Mouse (Mus musculus) erythroblast, adult 5-6 weeks (primary cell): ENCODE results near the gene Gm20388. TPM values are rescaled to one million over a fixed set of nuclear protein-coding genes. Genes with fewer than 3 reads are reported as not detected.

Source experiments
- ATAC-seq: replicated peaks from 2 replicates; pipeline ENCODE4 v1.8.0; 2016; ENCODE audit warnings: moderate number of reproducible peaks, mild to moderate bottlenecking, moderate TSS enrichment, inconsistent platforms; ENCODE audit not compliant: poor library complexity, low FRiP score, severe bottlenecking
- total RNA-seq, 2 experiments: library from RNA; stranded (forward) in 1 of 2; stranded (reverse) in 1 of 2; fragments of 150-400 nt in 1 of 2; fragments of 200-764, 138-1000 nt in 1 of 2; gene quantifications; 2 replicates each; pipeline versions ENCODE4 v1.2.3 to v1.2.4; 2015 to 2017; ENCODE audit warnings: low replicate concordance in 2 of 2

Gene Gm20388
- total RNA-seq, 2 experiments from 2014 or later: 2.9 to 7.8 TPM

DNA sequence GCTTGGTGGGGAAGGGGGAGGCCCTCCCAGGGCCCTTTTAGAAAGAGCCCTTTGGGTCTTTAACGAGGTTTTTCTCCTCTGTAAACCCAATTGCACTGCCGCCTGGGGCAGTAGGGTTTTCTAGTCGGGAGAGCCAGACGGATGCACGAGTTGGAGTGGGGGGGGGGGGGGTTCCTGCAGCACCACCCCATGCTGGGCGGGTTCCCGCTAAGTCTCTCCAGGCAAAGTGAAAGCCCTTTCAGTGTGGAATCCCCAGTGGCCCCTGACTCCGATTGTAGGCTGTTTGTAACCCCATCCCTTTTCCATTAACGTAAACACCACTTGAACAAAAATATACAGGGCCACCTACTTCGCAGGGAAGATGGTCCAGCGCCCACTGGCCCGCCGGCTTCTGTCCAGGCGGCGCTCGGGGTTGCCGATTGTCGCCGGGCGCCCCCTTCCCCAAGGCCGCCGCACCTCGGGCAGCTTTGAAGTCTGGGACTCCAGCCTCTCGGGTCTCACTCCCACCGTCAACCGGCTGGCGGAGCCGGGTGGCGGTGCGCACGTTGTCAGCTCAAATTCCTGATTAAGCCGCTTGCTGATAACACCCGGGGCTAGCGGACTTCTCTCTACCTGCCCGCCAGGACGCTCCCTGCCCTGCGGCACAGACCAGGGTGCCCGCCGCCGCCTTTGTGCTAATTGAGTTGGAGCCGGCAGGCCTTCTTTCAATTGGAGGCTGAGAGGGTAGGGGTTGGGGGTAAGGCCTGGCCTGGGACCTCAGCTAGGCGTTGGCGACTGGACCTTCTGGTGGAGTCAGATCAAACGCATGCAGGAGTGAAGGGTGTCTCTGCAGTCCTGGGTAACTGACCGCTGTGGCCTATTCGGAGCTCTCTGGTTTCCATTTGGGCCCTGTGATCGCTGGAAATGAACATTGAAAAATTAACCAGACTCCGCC, 1162.8 kb downstream of the Gm20388 start:
- ATAC-seq: no peak

GRCm38 (mm10) chr8:121074108-121074847, 1163.6 kb downstream of the Gm20388 start:
- ATAC-seq: no peak

DNA sequence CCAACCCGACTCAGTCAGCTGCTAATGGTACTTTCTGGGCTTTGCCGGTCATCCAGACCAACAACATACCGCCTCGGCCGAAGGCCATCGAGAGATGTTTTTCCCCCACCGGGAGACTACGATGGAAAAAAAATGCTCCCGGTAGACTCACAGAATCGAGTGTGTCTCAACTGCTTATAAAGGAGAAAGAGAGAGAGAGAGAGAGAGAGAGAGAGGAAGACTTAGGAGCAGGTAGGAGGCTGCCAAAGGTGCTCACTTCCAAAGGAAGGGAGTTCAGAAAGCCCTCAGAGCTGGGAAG, 1164.2 kb downstream of the Gm20388 start:
- ATAC-seq: no peak

GRCm38 (mm10) chr8:121075936-121076335, 1165.3 kb downstream of the Gm20388 start:
- no peak for ATAC-seq

- ATAC-seq: no peak
Observed at GRCm38 (mm10) chr8:121076555-121076954, 1165.9 kb downstream of the Gm20388 start.

DNA sequence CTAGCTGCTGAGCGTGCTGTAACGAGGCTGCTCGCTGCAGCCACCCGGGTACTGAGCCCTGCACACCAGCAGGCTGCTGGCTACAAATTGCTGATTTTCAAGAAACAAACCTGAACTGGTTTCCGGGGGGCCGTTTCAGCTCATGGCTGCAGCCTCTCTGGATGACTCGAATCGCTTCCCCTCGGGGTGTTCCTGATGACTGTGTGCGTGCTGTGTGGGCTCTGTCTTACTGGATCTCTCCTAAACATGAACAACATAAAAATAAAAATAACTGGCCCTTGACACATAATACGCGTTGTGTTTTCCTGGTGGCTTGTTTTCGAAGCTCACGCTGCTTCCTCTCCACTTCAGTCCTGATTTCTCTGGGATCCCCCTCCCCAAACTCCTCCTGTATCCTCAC, 1168.1 kb downstream of the Gm20388 start:
- no peak for ATAC-seq

GRCm38 (mm10) chr8:121079201-121079600, 1168.6 kb downstream of the Gm20388 start:
- ATAC-seq: no peak

GRCm38 (mm10) chr8:121079944-121080343, 1169.3 kb downstream of the Gm20388 start:
- ATAC-seq: no peak

DNA sequence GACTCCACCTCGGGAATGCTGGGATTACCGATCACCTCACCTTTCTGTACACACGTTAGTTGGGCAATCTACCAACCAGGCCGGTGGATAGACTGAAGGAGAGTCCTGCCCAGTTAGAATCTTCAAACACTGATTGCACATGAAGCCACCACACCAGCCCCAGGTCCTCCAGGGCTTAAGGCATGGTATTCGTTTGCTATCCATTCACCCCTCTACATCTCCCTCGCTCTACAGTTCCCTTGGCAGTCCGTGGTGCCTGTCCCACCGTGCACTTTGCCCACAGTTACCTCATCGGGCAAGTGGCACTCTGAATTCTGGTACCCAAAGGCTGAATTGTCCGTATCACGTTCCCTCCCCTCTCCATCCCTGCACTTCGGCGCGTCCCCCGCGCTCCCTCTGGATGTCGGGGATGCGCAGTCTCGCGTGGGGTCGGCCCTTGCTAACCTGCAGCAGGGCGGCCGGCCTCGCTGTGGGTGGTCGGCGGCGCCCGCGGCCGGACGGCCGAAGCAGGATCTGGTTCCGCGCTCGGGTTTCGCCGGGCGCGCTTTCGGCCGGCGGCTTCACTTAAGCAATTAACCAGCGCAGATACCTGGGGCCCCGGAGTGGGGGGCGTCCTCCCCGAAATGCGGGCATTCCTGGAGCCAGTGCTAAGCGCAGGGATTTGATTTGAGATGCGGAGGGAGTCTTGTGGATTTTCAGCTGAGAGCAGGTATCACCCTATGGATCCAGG, 1169.9 kb downstream of the Gm20388 start:
- no peak for ATAC-seq

- no peak for ATAC-seq
Observed at GRCm38 (mm10) chr8:121081398-121081797, 1170.8 kb downstream of the Gm20388 start.

DNA sequence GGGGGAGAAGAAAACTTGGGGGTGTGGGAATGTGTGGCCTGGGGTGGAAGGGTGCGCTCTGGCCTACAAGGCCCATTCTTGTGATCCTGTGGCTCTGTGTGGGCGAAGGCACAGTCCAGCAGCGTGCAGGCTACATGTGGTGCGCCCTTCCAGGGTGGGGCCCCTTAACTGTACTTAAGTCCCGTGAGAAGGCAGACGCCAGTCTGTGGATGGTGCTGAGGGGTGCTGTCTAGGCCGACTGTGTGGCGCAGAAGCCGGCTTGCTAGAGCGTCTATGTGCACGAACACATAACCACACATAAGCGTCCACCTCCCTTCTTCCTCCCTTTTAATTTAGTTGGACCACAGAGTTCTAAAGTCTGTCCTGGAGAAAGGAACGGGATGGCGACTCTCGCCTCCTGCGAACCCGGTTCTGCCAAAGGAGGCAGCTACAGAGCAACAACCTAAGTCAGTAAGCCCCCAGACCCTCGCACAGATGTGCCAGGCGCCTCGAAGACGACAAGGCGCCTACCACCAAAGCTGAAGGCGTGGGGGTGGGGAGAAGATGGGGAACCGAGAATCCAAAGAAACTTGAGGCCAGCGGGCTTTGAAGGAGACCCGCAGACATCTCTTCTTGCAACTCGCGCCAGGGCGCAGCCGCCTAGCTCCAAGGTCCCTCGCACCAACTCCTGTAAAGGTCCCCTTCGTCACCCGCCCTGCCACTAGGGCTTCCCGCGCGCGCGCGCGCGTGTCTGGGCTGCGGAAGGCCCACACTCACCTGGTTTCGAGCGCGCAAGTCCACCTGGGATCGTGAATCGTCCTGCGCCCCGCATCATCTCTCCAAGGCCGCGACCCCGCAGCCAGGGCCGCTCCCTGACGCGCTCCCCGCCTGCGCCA, 1171.8 kb downstream of the Gm20388 start:
- ATAC-seq: no peak

DNA sequence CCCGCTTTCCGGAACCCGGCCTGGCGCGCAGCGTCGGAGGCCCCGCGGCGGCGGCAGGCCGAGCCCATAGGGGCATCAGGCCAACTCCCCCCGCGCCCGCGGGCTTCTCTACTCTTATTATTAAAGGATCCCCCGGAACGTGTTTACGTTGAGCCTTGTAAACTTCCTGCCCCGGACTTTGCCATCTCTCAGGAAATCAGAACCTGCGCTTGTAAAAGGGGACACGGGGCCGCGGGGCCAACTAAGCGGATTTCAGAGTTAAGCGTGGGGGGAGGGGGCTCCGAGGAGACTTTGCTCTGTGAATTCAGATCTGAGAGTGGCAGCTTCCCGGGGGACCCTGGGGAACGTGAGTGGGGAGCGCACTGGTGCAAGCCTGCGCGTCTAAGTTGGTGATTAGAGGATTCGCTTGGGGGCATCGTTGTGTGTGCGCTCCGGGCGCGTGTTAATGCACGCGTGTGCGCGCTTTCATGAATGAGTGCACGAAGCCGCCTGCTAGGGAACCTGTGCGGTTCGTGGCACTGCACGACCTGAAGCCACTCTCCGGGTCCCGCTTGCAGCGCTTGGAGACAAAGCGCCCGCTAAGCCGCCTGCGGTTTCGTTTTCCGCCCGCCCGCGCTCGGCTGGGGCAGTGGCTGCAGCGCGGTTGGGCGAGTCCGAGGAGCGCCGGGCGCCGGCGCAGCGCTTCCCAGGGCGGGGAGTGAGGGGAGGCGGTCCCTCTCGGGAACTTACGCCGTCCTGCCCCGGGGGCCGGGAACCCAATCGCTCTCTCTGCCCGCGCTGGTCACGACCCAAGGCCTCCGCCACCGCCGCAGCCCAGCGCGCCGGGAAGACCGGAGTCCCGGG, 1172.7 kb downstream of the Gm20388 start:
- ATAC-seq: no peak

DNA sequence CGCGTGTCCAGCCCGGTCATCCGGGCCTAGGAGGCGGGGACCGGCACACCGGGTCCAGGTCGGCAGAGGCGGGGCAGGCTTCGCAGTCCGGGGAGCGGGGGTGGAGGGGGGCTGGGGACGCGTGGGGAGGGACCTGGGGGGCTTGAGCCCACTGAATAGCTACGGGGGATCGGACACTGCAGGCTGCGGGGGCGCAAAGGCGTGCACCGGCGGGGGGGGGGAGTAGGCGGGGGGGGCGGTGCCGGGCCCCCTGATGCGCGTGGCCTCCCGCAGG, 1173.2 kb downstream of the Gm20388 start:
- no peak for ATAC-seq

- ATAC-seq: no peak
Observed at GRCm38 (mm10) chr8:121084210-121084951, 1173.7 kb downstream of the Gm20388 start, which contains the start of gene Foxf1. Gene Foxf1 (plus strand): TSS chr8:121084386.

DNA sequence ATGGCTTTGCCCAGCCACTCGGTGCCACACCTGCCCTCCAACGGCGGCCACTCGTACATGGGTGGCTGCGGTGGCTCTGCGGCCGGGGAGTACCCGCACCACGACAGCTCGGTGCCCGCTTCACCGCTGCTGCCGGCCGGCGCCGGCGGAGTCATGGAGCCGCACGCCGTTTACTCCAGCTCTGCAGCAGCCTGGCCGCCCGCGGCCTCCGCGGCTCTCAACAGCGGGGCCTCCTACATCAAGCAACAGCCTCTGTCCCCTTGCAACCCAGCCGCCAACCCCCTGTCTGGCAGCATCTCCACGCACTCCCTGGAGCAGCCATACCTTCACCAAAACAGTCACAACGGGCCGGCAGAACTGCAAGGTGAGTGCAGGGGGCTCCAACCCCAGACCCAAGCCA, 1174.4 kb downstream of the Gm20388 start:
- no peak for ATAC-seq

DNA sequence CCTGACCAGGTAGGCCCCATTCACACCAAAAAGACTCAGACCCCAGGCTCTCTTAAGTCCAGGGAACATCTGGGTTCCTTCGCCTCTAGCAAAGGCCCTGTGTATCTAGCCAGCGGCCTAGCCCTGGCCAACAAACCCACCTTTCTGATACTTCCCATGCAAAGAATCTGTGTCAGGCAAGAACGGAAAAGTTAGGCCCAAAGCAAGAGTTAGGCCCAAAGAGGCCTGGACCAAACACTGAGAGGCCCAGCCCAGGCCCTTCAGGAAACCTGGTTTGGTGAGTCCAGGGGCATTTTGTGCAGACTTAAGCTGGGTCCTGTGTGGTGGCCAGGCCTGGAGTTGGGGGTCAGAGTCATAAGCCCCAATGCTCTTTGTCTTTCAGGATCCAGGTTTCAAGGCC, 1174.9 kb downstream of the Gm20388 start:
- no peak for ATAC-seq

DNA sequence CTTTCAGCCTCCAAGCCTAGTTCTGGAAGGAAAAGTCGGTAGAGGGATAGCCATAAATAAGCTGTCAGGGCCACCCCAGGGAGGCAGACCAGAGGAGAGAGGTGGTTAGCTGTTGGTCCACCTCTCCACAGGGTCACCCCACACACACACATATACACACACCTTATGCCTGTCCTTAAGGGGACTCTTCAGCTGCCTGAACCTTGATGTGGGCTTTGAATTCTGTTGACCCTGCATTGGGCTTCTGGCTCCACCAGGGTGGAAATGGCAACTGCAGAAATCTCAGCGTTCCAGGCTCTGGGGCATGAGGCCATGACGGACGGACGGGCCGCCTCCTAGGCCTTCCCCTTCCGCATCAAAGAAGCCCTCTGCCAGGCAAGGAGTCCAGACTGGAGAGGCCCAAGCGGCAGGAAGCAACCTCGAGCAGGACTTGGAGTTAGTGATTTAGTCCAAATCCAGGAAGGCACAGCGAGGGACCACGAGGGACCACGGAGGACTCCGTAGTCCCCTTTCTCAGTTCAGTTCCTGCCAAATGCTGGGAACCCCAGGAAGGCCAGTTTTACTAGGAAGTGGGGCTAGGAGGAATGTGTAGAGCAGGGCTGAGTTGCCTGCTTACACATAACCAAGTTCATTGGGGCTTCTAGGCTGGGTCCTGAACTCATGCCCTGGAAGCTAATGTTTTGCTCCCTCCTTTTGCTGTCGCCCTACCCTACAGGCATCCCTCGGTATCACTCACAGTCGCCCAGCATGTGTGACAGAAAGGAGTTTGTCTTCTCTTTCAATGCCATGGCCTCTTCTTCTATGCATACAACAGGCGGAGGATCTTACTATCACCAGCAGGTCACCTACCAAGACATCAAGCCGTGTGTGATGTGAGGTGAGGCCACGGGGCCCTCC, 1175.6 kb downstream of the Gm20388 start:
- ATAC-seq: no peak
